Mouse (Mus musculus) forebrain, embryonic 16.5 days (tissue): ENCODE measurements around the gene Cxcr3. TPM values are rescaled to one million over a fixed set of nuclear protein-coding genes. Genes with fewer than 3 reads are reported as not detected.

Experiments used
- ATAC-seq: fragments of 200-750 bp; cut with Nextera tagmentation; 2 replicates; pipeline ENCODE4 v1.8.0; 2017; ENCODE audit warnings: mild to moderate bottlenecking, moderate library complexity
- H3K27ac ChIP-seq: fragments of 300-500 bp; sonication (generic); 2 replicates; pipeline ENCODE4 v1.5.1; 2014; ENCODE audit warnings: low read length, control low read depth
- H3K27me3 ChIP-seq: fragments of 300-500 bp; sonication (generic); replicated peaks from 2 replicates; pipeline ENCODE4 v1.6.1; 2014; ENCODE audit warnings: low read length; ENCODE audit not compliant: control insufficient read depth, insufficient read depth
- H3K36me3 ChIP-seq: fragments of 300-500 bp; sonication (generic); 2 replicates; pipeline ENCODE4 v1.6.1; 2014; ENCODE audit not compliant: control insufficient read depth, insufficient read depth
- H3K4me1 ChIP-seq: fragments of 300-500 bp; sonication (generic); replicated peaks from 2 replicates; pipeline ENCODE4 v1.6.1; 2014; ENCODE audit warnings: low read length; ENCODE audit not compliant: control insufficient read depth, insufficient read depth
- H3K4me2 ChIP-seq: fragments of 300-500 bp; sonication (generic); 2 replicates; pipeline ENCODE4 v1.6.1; 2014; ENCODE audit warnings: mild to moderate bottlenecking, low read length, control low read depth
- H3K4me3 ChIP-seq: fragments of 300-500 bp; sonication (generic); replicated peaks from 2 replicates; pipeline ENCODE4 v1.5.1; 2014; ENCODE audit warnings: mild to moderate bottlenecking, low read length, control low read depth
- H3K9ac ChIP-seq: fragments of 300-500 bp; sonication (generic); replicated peaks from 2 replicates; pipeline ENCODE4 v1.6.1; 2014; ENCODE audit warnings: low read depth, low read length, control low read depth
- H3K9me3 ChIP-seq: fragments of 300-500 bp; sonication (generic); 2 replicates; pipeline ENCODE4 v1.6.1; 2016; ENCODE audit warnings: low read length; ENCODE audit not compliant: control insufficient read depth
- WGBS: fragments of 180-500 bp; shearing (Covaris S2); extraction: QIAGEN DNeasy Blood & Tissue Kit; methylation state at CpG from one replicate; pipeline ENCODE4 v1.1.7; 2014; 5-methylcytosine and 5-hydroxymethylcytosine counted together
- polyA plus RNA-seq: library from polyadenylated mRNA; unstranded; fragments of >200 nt; fragmentation: Nextera tagmentation; extraction: Ambion mirVana; gene quantifications from 2 replicates; pipeline ENCODE4 v1.2.1, GENCODE M21; 2015

Cxcr3 gene
- polyA plus RNA-seq, 1 experiment from 2014 or later: not detected

DNA sequence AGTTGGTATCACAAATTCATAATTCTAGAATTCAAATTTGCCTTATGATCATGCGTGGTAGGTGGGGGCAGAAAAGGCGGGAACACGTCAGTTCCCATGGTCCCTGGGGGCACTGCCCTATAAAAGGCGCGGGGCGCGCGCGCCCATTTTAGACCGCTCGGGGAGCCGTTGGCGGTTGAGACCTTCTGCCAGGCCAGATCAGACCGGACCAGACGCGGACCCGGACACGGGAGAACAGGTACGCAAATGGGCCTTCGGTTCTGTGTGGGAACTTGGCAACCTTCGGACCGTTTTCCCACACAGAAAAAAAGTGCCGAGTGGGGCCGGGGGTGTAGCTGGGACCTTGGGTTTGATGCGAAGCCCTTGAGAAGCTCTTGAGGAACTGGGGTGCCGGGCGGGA is 38.4 kb downstream of the Cxcr3 start:
- no peak overlapping the region for H3K9ac ChIP-seq
- no peak overlapping the region for H3K27ac ChIP-seq
- WGBS: 93% methylated on average over 27 of the region's 27 CpGs
- no peaks in the 10 kb centered on the region for H3K36me3 ChIP-seq
- H3K9me3 ChIP-seq: peaks cover 9% of the 10 kb centered on the region; the same call in 1 of the 2 replicates
- no peak for ATAC-seq
- no peak overlapping the region for H3K4me2 ChIP-seq
- H3K27me3 ChIP-seq: no peaks in the 10 kb centered on the region
- no peaks in the 10 kb centered on the region for H3K4me1 ChIP-seq
- H3K4me3 ChIP-seq: no peak overlapping the region

Other genes with a start within 250 kb of the Cxcr3 start
- 20.2 and 20.8 TPM in 2 replicates for gene Taf1, start 201.5 kb downstream of the Cxcr3 start, polyA plus RNA-seq
- gene Ogt, start 94.2 kb downstream of the Cxcr3 start, polyA plus RNA-seq: 258 and 285 TPM in 2 replicates
- not detected in 2 replicates for gene Gm4779, start 60.2 kb upstream of the Cxcr3 start, polyA plus RNA-seq
- gene 8030474K03Rik, start 60.4 kb upstream of the Cxcr3 start, polyA plus RNA-seq: 0.22 TPM in 1 of 2 replicates, not detected in the other
- gene Nhsl2, start 115.1 kb upstream of the Cxcr3 start, polyA plus RNA-seq: 3.8 and 4.9 TPM in 2 replicates